ENCODE assay signal across 15 mouse cellular contexts in genomic region chr10:44599331-44599963, GRCm38 (mm10).
DNase-seq lines count a peak whose midpoint lies in the region; ATAC-seq lines count a peak whose summit lies in the region.
"Had no signal": no experiment of that assay in that cellular context is flagged by ENCODE, and none has a peak within 500 bp of the region (broad histone marks: within the 10 kb centered on the region; RNA-seq: fewer than 3 reads in every experiment).

No protein-coding gene starts in this region.

- no peaks in the 10 kb centered on the region for H3K36me3 ChIP-seq in liver, embryonic 16.5 days (ENCODE audit: control insufficient read depth, insufficient read depth)
- H3K36me3 ChIP-seq: heart, embryonic 12.5 days; hindbrain, embryonic 15.5 days; midbrain, embryonic 10.5 days had no signal

- H3K4me2 ChIP-seq in liver, embryonic 16.5 days (ENCODE audit: low read depth, low read length), result no peak overlapping the region
- H3K4me2 ChIP-seq: heart, embryonic 12.5 days; hindbrain, embryonic 15.5 days had no signal

- 32% methylated on average over 10 of the region's 10 CpGs for WGBS in liver, embryonic 16.5 days (ENCODE audit: insufficient replicate concordance)

- no peak for ATAC-seq in liver, embryonic 16.5 days (ENCODE audit: low read depth)
- ATAC-seq in granulocyte monocyte progenitor cell, adult 5-6 weeks (replicated peaks; ENCODE audit: poor library complexity, severe bottlenecking), result peak; percentile 47
- peak; percentile 53; the same call in 1 of the 2 replicates for ATAC-seq in monocyte, adult 5-6 weeks (replicated peaks; ENCODE audit: insufficient number of reproducible peaks, low FRiP score, low TSS enrichment, poor library complexity, severe bottlenecking)
- ATAC-seq in frontal cortex, adult (ENCODE audit: low TSS enrichment), result no peak

- no peak for DNase-seq in liver
- DNase-seq in adrenal gland, adult 2 months, result no peak
- DNase-seq: cerebellum, adult 18-20 months; gastrocnemius, adult 2 months; thymus, postnatal 25 days had no signal

- H3K4me1 ChIP-seq in liver, embryonic 16.5 days (ENCODE audit: control insufficient read depth, low read depth, low read length), result no peaks in the 10 kb centered on the region
- H3K4me1 ChIP-seq in brown adipose tissue, adult 24 weeks (ENCODE audit: control insufficient read depth, insufficient read depth, insufficient read length, low read length), result no peaks in the 10 kb centered on the region
- H3K4me1 ChIP-seq: heart, embryonic 12.5 days; hindbrain, embryonic 15.5 days had no signal

- peak overlapping the region; percentile 8; the same call in 1 of the 2 replicates for H3K4me3 ChIP-seq in liver, embryonic 16.5 days (ENCODE audit: low read depth, low read length)
- H3K4me3 ChIP-seq in brown adipose tissue, adult 24 weeks (ENCODE audit: insufficient read depth, low read depth, low read length), result peak overlapping the region; percentile 33; the same call in 1 of the 2 replicates
- H3K4me3 ChIP-seq: erythroblast, embryonic 14.5 days; gastrocnemius, adult 2 months; heart, embryonic 12.5 days; hindbrain, embryonic 15.5 days; midbrain, embryonic 10.5 days had no signal

- H3K9ac ChIP-seq in liver, embryonic 16.5 days (ENCODE audit: low read depth, low read length), result no peak overlapping the region
- H3K9ac ChIP-seq: heart, embryonic 12.5 days; hindbrain, embryonic 15.5 days; liver, embryonic 14.5 days had no signal

- H3K27me3 ChIP-seq in liver, embryonic 16.5 days (ENCODE audit: control insufficient read depth, insufficient read depth, low read depth, low read length), result no peaks in the 10 kb centered on the region
- H3K27me3 ChIP-seq: heart, embryonic 12.5 days; hindbrain, embryonic 15.5 days had no signal

- 0 out of 2 replicates have a peak overlapping the region, but pooled peaks have one; percentile 12 for H3K27ac ChIP-seq in liver, embryonic 16.5 days (ENCODE audit: low read length)
- peak overlapping the region; percentile 73 for H3K27ac ChIP-seq in brown adipose tissue, adult 24 weeks (replicated peaks; ENCODE audit: low read depth, low read length)
- H3K27ac ChIP-seq: gastrocnemius, adult 2 months; hindbrain, embryonic 15.5 days; liver, embryonic 14.5 days; midbrain, embryonic 10.5 days had no signal

- H3K9me3 ChIP-seq in liver, embryonic 16.5 days (replicated peaks; ENCODE audit: control insufficient read depth, low read length), result no peaks in the 10 kb centered on the region
- H3K9me3 ChIP-seq: heart, embryonic 12.5 days; hindbrain, embryonic 15.5 days; midbrain, embryonic 10.5 days had no signal

Comparison
In these comparisons a context has a peak if more than half of its experiments do, and no peak if none do; other contexts are left out.
1. ATAC-seq: peak in granulocyte monocyte progenitor cell, adult 5-6 weeks (single experiment) and monocyte, adult 5-6 weeks (single experiment); none in liver, embryonic 16.5 days (single experiment) and frontal cortex, adult (single experiment).